Mouse (Mus musculus) small intestine, adult 2 months (tissue): Measurements from ENCODE around the gene Rras.

ENCODE experiments used
- CTCF ChIP-seq: fragments of 200-500 bp; IDR thresholded peaks from 2 replicates; pipeline ENCODE4 v1.5.1; 2012; ENCODE audit warnings: low read depth, mild to moderate bottlenecking, control low read depth, inconsistent platforms, low read length, moderate library complexity, mixed read lengths; ENCODE audit not compliant: insufficient replicate concordance, insufficient read length; ENCODE audit errors: extremely low read depth
- POLR2A ChIP-seq: fragments of 200-500 bp; IDR thresholded peaks from 2 replicates; pipeline ENCODE4 v1.6.1; 2012; ENCODE audit warnings: low read depth, mild to moderate bottlenecking, control low read depth, inconsistent platforms, low read length, moderate library complexity

DNA sequence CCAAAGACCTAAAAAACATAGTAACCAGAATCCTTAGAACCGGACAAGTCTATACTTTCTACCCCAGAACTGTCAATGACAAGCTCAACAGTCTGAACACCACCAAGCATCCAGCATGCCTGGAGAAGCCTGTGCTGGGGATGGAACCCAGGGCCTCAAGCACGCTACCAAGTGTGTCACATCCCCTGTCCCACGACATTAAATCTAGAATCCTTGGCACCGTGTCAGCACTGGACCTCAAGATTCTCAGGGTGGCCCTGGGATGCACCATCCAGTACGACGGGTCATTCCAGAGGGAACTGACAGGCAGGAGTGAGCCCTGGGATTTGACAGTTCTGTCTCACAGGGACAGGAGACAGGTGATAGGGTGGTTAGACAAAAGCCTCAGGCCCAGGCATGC lies 12.2 kb downstream of the Rras start:
- TF ChIP-seq POLR2A (no peak), CTCF (no peak)
